Mouse (Mus musculus) hindbrain, postnatal 0 days (tissue): ENCODE results near the gene Gm3696. TPM values are rescaled to one million over a fixed set of nuclear protein-coding genes. Genes with fewer than 3 reads are reported as not detected.
"Not testable (repeated sequence)": the region's sequence is repeated elsewhere in the genome, so short reads cannot be mapped to it uniquely, and the experiment has no call there.

Source experiments
- ATAC-seq: fragments of 200-750 bp; cut with Nextera tagmentation; 2 replicates; pipeline ENCODE4 v1.8.0; 2017; ENCODE audit warnings: mild to moderate bottlenecking, moderate TSS enrichment, moderate library complexity
- DNase-seq: peaks from one replicate; pipeline ENCODE4 v3.0.0-alpha.2; 2015; ENCODE audit warnings: low spot score
- H3K27ac ChIP-seq: fragments of 300-500 bp; sonication (generic); 2 replicates; pipeline ENCODE4 v1.5.1; 2014; ENCODE audit warnings: mild to moderate bottlenecking
- H3K27me3 ChIP-seq: fragments of 300-500 bp; sonication (generic); 2 replicates; pipeline ENCODE4 v1.6.1; 2014; ENCODE audit warnings: low read length, mixed read lengths; ENCODE audit not compliant: insufficient read depth
- H3K36me3 ChIP-seq: fragments of 300-500 bp; sonication (generic); 2 replicates; pipeline ENCODE4 v1.6.1; 2014; ENCODE audit warnings: low read length, mixed read lengths; ENCODE audit not compliant: insufficient read depth
- H3K4me1 ChIP-seq: fragments of 300-500 bp; sonication (generic); 2 replicates; pipeline ENCODE4 v1.6.1; 2014; ENCODE audit warnings: antibody characterized with exemption, low read length, mixed read lengths; ENCODE audit not compliant: insufficient read depth
- H3K4me2 ChIP-seq: fragments of 300-500 bp; sonication (generic); 2 replicates; pipeline ENCODE4 v1.6.1; 2014; ENCODE audit warnings: low read depth, mild to moderate bottlenecking, low read length, moderate library complexity, mixed read lengths
- H3K4me3 ChIP-seq: fragments of 300-500 bp; sonication (generic); 2 replicates; pipeline ENCODE4 v1.5.1; 2014; ENCODE audit warnings: low read length
- H3K9ac ChIP-seq: fragments of 300-500 bp; sonication (generic); replicated peaks from 2 replicates; pipeline ENCODE4 v1.6.1; 2014; ENCODE audit warnings: mild to moderate bottlenecking, low read length, moderate library complexity, mixed read lengths
- H3K9me3 ChIP-seq: fragments of 300-500 bp; sonication (generic); 2 replicates; pipeline ENCODE4 v1.6.1; 2016; ENCODE audit warnings: low read length, mixed read lengths
- WGBS: fragments of 180-500 bp; shearing (Covaris S2); extraction: QIAGEN DNeasy Blood & Tissue Kit; methylation state at CpG from one replicate; pipeline ENCODE4 v1.1.7; 2014; 5-methylcytosine and 5-hydroxymethylcytosine counted together
- polyA plus RNA-seq: library from polyadenylated mRNA; unstranded; fragments of >200 nt; fragmentation: Nextera tagmentation; extraction: Ambion mirVana; gene quantifications from 2 replicates; pipeline ENCODE4 v1.2.1, GENCODE M21; 2015
- total RNA-seq: library from RNA; depleted of rRNA; stranded (reverse); fragments of >200 nt; gene quantifications from 2 replicates; pipeline ENCODE4 v1.2.3, GENCODE M21; 2014; rRNA removed

The Gm3696 gene
- total RNA-seq (5.1 and 5.2 TPM in 2 replicates), polyA plus RNA-seq (5.5 and 7.1 TPM in 2 replicates)

- not testable (repeated sequence) for H3K27ac ChIP-seq, H3K9ac ChIP-seq, DNase-seq, H3K4me2 ChIP-seq, H3K4me3 ChIP-seq, H3K27me3 ChIP-seq, H3K9me3 ChIP-seq, H3K36me3 ChIP-seq, ATAC-seq, H3K4me1 ChIP-seq
- WGBS: 96% methylated on average over 1 of the region's 3 CpGs
These were observed at the start of gene Gm3696 for GRCm38 (mm10) chr14:7100521-7100920. Gene Gm3696 (minus strand): TSS chr14:7100621.

GRCm38 (mm10) chr14:7125312-7125711 is 24.9 kb upstream of the Gm3696 start, which contains the start of gene Gm6676:
Gene Gm6676 (minus strand): TSS chr14:7125412.
- not testable (repeated sequence) for H3K9me3 ChIP-seq, H3K27me3 ChIP-seq, H3K4me2 ChIP-seq, H3K27ac ChIP-seq, H3K4me3 ChIP-seq, H3K36me3 ChIP-seq, DNase-seq, H3K4me1 ChIP-seq, H3K9ac ChIP-seq, ATAC-seq
- WGBS: no CpG with 5 or more reads among the region's 2 CpGs

DNA sequence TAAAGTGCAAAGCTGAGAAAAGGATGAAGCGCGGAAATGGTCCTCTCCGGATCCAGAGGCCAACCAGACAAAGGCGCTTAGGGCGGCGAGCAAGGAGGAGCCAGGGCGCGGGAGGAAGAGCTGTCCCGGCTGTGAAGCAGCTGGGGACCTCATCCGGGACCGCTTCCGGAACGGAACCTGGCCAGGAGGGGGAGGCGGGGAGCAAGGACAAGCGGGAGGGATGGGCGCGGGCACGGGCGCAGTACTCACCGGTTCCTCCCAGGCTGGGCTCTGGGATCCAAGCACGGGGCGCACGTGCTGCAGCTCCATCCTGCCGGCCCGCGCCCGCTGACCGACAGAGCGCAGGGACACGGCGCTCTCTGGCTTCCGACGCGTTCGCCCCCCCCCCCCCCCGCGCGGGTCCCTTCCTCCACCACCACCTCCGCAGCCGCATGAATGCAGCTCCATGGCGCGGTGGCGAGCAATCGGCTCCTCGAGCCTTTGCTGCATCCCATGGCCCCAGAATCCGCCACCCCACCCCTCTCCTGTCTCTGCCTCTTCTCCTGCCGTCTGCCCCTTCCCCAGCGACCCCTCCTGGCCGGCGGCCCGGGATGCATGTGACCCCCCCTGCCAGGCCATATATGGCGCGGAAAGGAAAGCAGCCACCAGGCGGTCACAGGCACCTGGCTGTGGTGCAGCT is 4.8 kb upstream of the Gm3696 start:
- Histone ChIP-seq H3K4me2 (peak overlapping the region; percentile 47; the same call in 1 of the 2 replicates), H3K27ac (peak overlapping the region; percentile 84), H3K4me3 (peak overlapping the region; percentile 37)
- H3K27me3 ChIP-seq, H3K9ac ChIP-seq, H3K9me3 ChIP-seq, H3K36me3 ChIP-seq, H3K4me1 ChIP-seq, ATAC-seq: not testable (repeated sequence)
- 2% methylated on average over 8 of the region's 54 CpGs for WGBS
- DNase-seq: peak; percentile 32

- DNase-seq, H3K27me3 ChIP-seq, H3K36me3 ChIP-seq, H3K9ac ChIP-seq, ATAC-seq, H3K9me3 ChIP-seq, H3K4me1 ChIP-seq, H3K27ac ChIP-seq, H3K4me3 ChIP-seq, H3K4me2 ChIP-seq: not testable (repeated sequence)
- WGBS: no CpG with 5 or more reads among the region's 2 CpGs
These were observed 55.6 kb downstream of the Gm3696 start, which contains the start of gene Gm3685 for GRCm38 (mm10) chr14:7044870-7045269. Gene Gm3685 (minus strand): TSS chr14:7044970.

Other genes with a start within 250 kb of the Gm3696 start
- 5.2 and 6.8 TPM in 2 replicates for gene Gm3667, start 210.7 kb downstream of the Gm3696 start, total RNA-seq
- gene Gm3667, start 210.7 kb downstream of the Gm3696 start, polyA plus RNA-seq: 11.2 and 13.7 TPM in 2 replicates
- gene Gm6356, start 126.8 kb downstream of the Gm3696 start, total RNA-seq: not detected in 2 replicates
- not detected in 2 replicates for gene Gm6356, start 126.8 kb downstream of the Gm3696 start, polyA plus RNA-seq
- 1.9 and 2.8 TPM in 2 replicates for gene Gm10406, start 73.2 kb downstream of the Gm3696 start, total RNA-seq
- 3.9 and 4.4 TPM in 2 replicates for gene Gm10406, start 73.2 kb downstream of the Gm3696 start, polyA plus RNA-seq
- gene Gm3685, start 55.7 kb downstream of the Gm3696 start, total RNA-seq: not detected in 2 replicates
- gene Gm3685, start 55.7 kb downstream of the Gm3696 start, polyA plus RNA-seq: not detected in 2 replicates
- not detected in 2 replicates for gene Gm6676, start 24.8 kb upstream of the Gm3696 start, total RNA-seq
- not detected in 2 replicates for gene Gm6676, start 24.8 kb upstream of the Gm3696 start, polyA plus RNA-seq
- 4.6 and 5.0 TPM in 2 replicates for gene Gm3512, start 73.9 kb upstream of the Gm3696 start, total RNA-seq
- gene Gm3512, start 73.9 kb upstream of the Gm3696 start, polyA plus RNA-seq: 7.8 and 9.2 TPM in 2 replicates
- gene Gm16434, start 93.9 kb upstream of the Gm3696 start, total RNA-seq: not detected in 2 replicates
- gene Gm16434, start 93.9 kb upstream of the Gm3696 start, polyA plus RNA-seq: not detected in 2 replicates
- not detected in 2 replicates for gene Gm3727, start 164.1 kb upstream of the Gm3696 start, total RNA-seq
- not detected in 2 replicates for gene Gm3727, start 164.1 kb upstream of the Gm3696 start, polyA plus RNA-seq
- 5.6 and 6.0 TPM in 2 replicates for gene Gm3739, start 214.4 kb upstream of the Gm3696 start, total RNA-seq
- gene Gm3739, start 214.4 kb upstream of the Gm3696 start, polyA plus RNA-seq: 7.4 and 8.4 TPM in 2 replicates
- not detected in 2 replicates for gene Gm5797, start 231.8 kb upstream of the Gm3696 start, total RNA-seq
- not detected in 2 replicates for gene Gm5797, start 231.8 kb upstream of the Gm3696 start, polyA plus RNA-seq